Mouse (Mus musculus) liver, postnatal 0 days (tissue): ENCODE data around the gene Zfhx3.

Source experiments
- CTCF ChIP-seq: sonication (generic); IDR thresholded peaks from 2 replicates; pipeline ENCODE4 v1.5.1; 2016; ENCODE audit warnings: antibody characterized with exemption, low read depth
- EP300 ChIP-seq: IDR thresholded peaks from 2 replicates; pipeline ENCODE4 v1.6.1; 2016; ENCODE audit warnings: antibody characterized with exemption, low read depth, mild to moderate bottlenecking

GRCm38 (mm10) chr8:108835143-108835542 is 892.7 kb downstream of the Zfhx3 start:
- TF ChIP-seq EP300 (no peak), CTCF (no peak)
